Mouse (Mus musculus) cortical plate, adult 2 months (tissue): ENCODE results near the gene Amigo2. TPM values are rescaled to one million over a fixed set of nuclear protein-coding genes. Genes with fewer than 3 reads are reported as not detected.

ENCODE experiments used
- H3K27ac ChIP-seq: fragments of 200-500 bp; 2 replicates; pipeline ENCODE4 v1.5.1; 2012; ENCODE audit warnings: low read length, control low read depth, inconsistent platforms; ENCODE audit not compliant: insufficient read depth
- H3K4me1 ChIP-seq: fragments of 200-500 bp; 2 replicates; pipeline ENCODE4 v1.6.1; 2011; ENCODE audit warnings: low read length; ENCODE audit not compliant: control insufficient read depth, insufficient read depth
- H3K4me3 ChIP-seq: fragments of 200-500 bp; 2 replicates; pipeline ENCODE4 v1.5.1; 2011; ENCODE audit warnings: mild to moderate bottlenecking, low read length, control low read depth; ENCODE audit not compliant: insufficient read depth
- CTCF ChIP-seq: fragments of 200-500 bp; IDR thresholded peaks from 2 replicates; pipeline ENCODE4 v1.5.1; 2011; ENCODE audit warnings: mild to moderate bottlenecking, control low read depth, low read length; ENCODE audit not compliant: insufficient read depth; ENCODE audit errors: extremely low read depth
- POLR2A ChIP-seq: fragments of 200-500 bp; IDR thresholded peaks from 2 replicates; pipeline ENCODE4 v1.6.1; 2011; ENCODE audit warnings: mild to moderate bottlenecking, low read length, control low read depth; ENCODE audit not compliant: insufficient read depth; ENCODE audit errors: extremely low read depth
- polyA plus RNA-seq: library from polyadenylated mRNA; depleted of rRNA; stranded (reverse); fragments of >200 nt; gene quantifications from 2 replicates; pipeline ENCODE4 v1.2.3, GENCODE M21; 2012

Amigo2 gene
- polyA plus RNA-seq, 1 experiment = 2.2 TPM

GRCm38 (mm10) chr15:97267094-97267695 is 20.1 kb upstream of the Amigo2 start:
- no peak overlapping the region for H3K27ac ChIP-seq
- H3K4me3 ChIP-seq = no peak overlapping the region
- no peaks in the 10 kb centered on the region for H3K4me1 ChIP-seq
- TF ChIP-seq POLR2A = no peak
- TF ChIP-seq CTCF = no peak

GRCm38 (mm10) chr15:97266236-97266845 is 19.3 kb upstream of the Amigo2 start:
- no peaks in the 10 kb centered on the region for H3K4me1 ChIP-seq
- no peak overlapping the region for H3K4me3 ChIP-seq
- H3K27ac ChIP-seq = no peak overlapping the region
- TF ChIP-seq CTCF (no peak), POLR2A (no peak)

- TF ChIP-seq POLR2A (no peak), CTCF (no peak)
- no peak overlapping the region for H3K4me3 ChIP-seq
- no peaks in the 10 kb centered on the region for H3K4me1 ChIP-seq
- H3K27ac ChIP-seq = no peak overlapping the region
Observed at GRCm38 (mm10) chr15:97262251-97262650, 15.2 kb upstream of the Amigo2 start.

GRCm38 (mm10) chr15:97259968-97260597 is 13.0 kb upstream of the Amigo2 start:
- Histone ChIP-seq H3K4me1 (no peaks in the 10 kb centered on the region), H3K4me3 (no peak overlapping the region), H3K27ac (no peak overlapping the region)
- TF ChIP-seq POLR2A (no peak), CTCF (no peak)

- Histone ChIP-seq H3K4me1 (no peaks in the 10 kb centered on the region), H3K4me3 (no peak overlapping the region)
- TF ChIP-seq CTCF (no peak), POLR2A (no peak)
Observed at GRCm38 (mm10) chr15:97259300-97259699, 12.2 kb upstream of the Amigo2 start.

GRCm38 (mm10) chr15:97258483-97259230 is 11.6 kb upstream of the Amigo2 start:
- no peak for TF ChIP-seq POLR2A
- TF ChIP-seq CTCF = no peak
- Histone ChIP-seq H3K4me3 (no peak overlapping the region), H3K4me1 (no peaks in the 10 kb centered on the region), H3K27ac (no peak overlapping the region)

More at GRCm38 (mm10) chr15:97259300-97259699, 12.2 kb upstream of the Amigo2 start:
- no peak overlapping the region for H3K27ac ChIP-seq

GRCm38 (mm10) chr15:97257206-97257775 is 10.2 kb upstream of the Amigo2 start:
- no peak for TF ChIP-seq CTCF
- TF ChIP-seq POLR2A = no peak
- H3K27ac ChIP-seq = no peak overlapping the region
- H3K4me3 ChIP-seq = no peak overlapping the region
- H3K4me1 ChIP-seq = no peaks in the 10 kb centered on the region

- Histone ChIP-seq H3K27ac (no peak overlapping the region), H3K4me3 (no peak overlapping the region), H3K4me1 (peaks cover 1% of the 10 kb centered on the region)
- no peak for TF ChIP-seq POLR2A
- TF ChIP-seq CTCF = no peak
Observed at GRCm38 (mm10) chr15:97256411-97256810, 9.3 kb upstream of the Amigo2 start.

- Histone ChIP-seq H3K4me3 (no peak overlapping the region), H3K27ac (no peak overlapping the region), H3K4me1 (peaks cover 1% of the 10 kb centered on the region)
- TF ChIP-seq CTCF (no peak), POLR2A (no peak)
Observed at GRCm38 (mm10) chr15:97255800-97256199, 8.7 kb upstream of the Amigo2 start.
